Mouse (Mus musculus) heart, adult 11 months (tissue): ENCODE measurements around the gene Dyrk3.
"Not testable (repeated sequence)": the region's sequence is repeated elsewhere in the genome, so short reads cannot be mapped to it uniquely, and the experiment has no call there.

ENCODE experiments used
- DNase-seq: peaks from one replicate; pipeline ENCODE4 v3.0.0; 2022

The Dyrk3 gene

DNA sequence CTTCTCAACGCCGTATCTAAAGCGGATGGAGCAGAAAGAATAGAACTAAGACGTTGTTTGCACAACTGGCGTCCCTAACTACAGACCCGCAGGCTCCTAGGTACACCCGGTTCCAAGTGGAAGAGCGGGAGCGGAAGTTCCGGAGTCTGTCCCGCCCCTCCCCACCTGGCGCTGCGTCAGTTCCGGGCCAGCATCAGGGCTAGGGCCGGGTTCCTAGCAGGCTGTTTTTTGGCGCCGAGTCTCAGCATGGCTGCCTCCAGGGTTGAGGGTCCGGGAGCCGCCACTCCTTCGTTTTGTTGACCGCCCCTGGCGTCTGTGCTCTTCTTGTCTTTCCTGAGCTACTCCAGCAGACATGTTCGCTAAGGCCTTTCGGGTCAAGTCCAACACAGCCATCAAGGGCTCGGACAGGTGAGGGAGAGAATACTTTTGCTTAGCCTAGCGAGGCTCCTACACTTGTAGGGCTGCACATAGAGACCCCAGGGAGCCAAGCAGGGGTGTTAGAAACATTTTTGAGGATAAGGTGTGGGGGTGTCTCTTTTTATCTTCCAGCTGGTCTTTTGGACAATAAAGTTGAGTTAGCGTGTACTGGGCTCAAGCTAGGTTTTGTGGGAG is 15.0 kb upstream of the Dyrk3 start, which contains the start of gene Eif2d:
Gene Eif2d (plus strand): TSS at position 164 of the 612 bp plus-strand sequence.
- peak; percentile 99 for DNase-seq

GRCm38 (mm10) chr1:131149496-131149895 is 11.4 kb upstream of the Dyrk3 start:
- DNase-seq: no peak

DNA sequence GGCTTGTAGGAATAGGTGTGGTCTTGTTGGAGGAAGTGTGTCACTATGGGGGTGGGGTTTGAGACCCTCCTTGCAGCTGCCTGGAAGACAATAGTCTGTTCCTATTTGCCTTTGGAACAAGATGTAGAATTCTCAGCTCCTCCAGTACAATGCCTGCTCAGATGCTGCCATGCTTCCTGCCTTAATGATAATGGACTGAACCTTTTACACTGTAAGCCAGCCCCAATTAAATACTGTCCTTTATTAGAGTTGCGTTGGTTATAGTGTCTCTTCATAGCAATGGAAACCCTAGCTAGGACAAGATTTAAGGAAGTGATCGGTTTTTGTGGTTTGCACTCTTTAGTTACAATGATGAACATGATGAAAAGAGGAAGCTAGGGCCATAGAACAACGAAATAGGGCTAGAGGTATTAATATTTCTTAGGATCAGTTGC is 8.1 kb upstream of the Dyrk3 start:
- no peak for DNase-seq

- not testable (repeated sequence) for DNase-seq
Observed at GRCm38 (mm10) chr1:131145222-131145621, 7.1 kb upstream of the Dyrk3 start.

- DNase-seq: no peak
Observed at GRCm38 (mm10) chr1:131142472-131142871, 4.3 kb upstream of the Dyrk3 start.

- no peak for DNase-seq
Observed at GRCm38 (mm10) chr1:131141449-131141848, 3.3 kb upstream of the Dyrk3 start.

GRCm38 (mm10) chr1:131139102-131140095 is 1.3 kb upstream of the Dyrk3 start:
- DNase-seq: no peak

DNA sequence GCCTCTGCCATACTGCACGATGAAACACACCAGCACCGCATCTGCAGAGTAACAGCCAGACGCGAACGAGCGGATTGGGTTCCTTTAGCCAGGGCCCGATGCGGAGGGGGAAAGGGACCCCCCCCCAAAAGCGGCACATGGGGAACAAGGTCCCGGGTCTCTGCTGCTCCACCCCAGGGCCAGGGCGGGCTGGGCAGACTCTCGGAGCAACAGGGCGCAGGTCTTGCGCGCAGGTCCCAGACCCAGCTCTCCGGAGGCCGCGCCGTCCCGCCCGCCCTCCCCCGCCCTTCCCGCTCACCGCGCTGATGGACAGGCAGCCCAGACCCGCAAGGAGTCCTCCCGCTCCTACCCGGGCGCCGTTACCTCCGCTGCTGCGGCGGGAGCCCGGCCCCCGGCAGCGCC is 422 bp downstream of the Dyrk3 start:
- no peak for DNase-seq

DNA sequence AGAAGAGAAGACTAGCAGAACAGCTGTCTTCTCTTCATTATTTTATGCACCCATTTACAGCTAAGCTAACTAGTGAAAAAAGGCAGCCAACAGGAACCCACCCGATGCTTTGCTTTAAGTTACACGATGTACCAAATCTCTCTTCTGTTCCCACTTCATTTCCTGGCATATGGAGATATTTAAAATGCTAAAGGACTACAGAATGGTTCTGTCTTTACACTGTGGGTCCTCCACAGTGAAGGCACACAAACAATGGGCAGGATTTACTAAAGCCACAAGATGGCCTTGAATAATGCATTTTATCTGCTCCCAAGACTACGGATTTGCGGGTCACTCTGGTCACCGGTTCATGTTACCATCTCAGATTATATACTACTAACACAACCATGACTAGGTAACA is 1.0 kb downstream of the Dyrk3 start:
- DNase-seq: no peak

DNA sequence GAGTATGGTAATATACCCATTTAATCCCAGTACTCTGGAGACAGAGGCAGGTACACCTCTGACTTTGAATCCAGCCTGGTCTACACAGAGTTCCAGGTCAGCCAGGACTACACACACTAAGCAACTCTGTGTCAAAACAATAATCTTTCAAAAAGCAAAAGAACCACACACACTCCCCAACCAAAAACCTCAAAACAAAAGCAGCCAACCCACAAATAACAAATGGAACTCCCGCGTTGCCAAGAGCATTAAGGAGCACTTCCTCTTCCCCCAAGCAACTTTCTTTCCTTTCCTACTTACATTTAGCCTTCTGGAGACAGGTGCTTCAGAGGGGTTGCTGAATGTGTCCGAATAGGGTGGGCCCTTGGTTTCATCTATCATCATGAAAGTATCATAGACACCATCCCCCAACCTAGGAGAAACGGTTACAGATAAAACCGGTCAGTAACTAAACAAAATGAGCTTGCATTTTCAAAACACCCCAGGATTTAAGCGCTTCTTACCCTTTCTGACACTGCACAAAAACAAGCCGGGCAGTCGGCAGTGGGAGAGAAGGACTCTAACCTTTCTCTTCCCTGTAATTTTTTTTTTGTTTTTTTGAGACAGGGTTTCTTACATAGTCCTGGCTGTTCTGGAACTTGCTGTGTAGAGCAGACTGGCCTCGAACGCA is 2.0 kb downstream of the Dyrk3 start:
- no peak for DNase-seq

DNA sequence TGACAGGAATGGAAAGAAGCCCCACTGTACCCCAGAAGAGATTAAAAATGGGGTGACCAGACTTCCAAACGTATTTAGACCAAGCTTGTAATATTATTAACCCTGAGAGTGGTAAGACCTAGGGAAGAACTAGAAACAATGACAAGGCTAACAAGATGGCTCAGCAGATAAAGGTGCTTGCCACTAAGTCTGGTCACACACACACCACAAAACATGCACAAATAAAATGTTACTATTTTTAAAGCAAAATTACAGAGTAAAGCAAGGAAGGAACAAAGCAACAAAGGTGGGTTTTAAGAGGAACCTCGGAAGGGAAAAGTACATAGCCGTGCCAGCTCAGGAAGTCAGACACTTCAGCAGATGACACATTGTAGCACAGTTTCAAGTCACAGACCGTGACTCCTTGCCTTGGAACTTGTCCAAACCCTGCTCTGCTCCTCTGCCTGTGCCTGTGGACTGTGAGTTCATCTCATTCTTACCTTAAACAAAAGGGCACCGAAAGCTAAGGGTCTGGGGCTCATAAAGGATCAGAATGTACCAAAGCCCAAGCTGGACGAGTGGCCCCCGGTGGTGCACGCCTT is 3.1 kb downstream of the Dyrk3 start:
- peak; percentile 89 for DNase-seq

- no peak for DNase-seq
Observed at GRCm38 (mm10) chr1:131134231-131134630, 3.9 kb downstream of the Dyrk3 start.

GRCm38 (mm10) chr1:131125987-131126744 is 12.0 kb downstream of the Dyrk3 start:
- peak; percentile 79 for DNase-seq

GRCm38 (mm10) chr1:131123522-131124265 is 14.4 kb downstream of the Dyrk3 start:
- peak; percentile 55 for DNase-seq

DNA sequence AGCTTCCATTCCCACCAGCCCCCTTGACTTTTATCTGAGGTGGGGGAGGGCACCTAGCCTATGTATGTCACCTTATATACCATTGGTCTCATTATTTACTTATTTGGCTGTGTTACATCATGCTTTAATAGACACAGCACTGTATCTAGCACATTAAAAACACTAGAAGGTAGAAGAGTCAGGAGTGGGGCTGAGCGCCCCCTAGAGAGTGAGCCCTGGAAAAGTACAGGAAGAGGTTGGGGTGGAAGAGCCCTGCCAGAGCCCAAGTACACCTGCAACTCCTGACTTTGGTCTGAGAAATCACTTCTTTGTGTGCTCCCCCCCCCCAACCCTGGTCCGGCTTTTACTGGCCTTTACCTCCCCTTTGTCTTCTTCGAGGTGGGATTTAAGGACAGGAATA is 16.2 kb downstream of the Dyrk3 start:
- no peak for DNase-seq

- DNase-seq: no peak
Observed at GRCm38 (mm10) chr1:131119026-131119425, 19.1 kb downstream of the Dyrk3 start.

DNA sequence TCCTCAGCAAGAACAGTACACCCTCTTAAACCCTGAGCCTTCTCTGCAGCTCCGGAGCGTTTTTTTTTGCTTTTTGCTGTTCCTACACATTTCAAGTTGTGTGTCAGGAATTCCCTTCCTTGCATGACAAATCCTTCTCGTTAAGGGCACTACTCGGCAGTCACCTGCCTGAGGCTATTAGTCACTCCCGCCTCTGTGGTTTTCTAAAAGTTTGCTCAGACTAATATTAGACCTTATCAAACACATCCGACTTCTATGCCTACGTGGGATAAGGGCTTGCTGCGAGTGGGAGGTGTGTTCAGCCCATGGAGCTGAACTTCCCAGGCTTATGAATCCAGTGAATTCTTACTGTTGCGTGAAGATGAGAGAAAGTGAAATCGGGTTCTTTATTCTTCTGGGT is 19.6 kb downstream of the Dyrk3 start:
- DNase-seq: no peak

DNA sequence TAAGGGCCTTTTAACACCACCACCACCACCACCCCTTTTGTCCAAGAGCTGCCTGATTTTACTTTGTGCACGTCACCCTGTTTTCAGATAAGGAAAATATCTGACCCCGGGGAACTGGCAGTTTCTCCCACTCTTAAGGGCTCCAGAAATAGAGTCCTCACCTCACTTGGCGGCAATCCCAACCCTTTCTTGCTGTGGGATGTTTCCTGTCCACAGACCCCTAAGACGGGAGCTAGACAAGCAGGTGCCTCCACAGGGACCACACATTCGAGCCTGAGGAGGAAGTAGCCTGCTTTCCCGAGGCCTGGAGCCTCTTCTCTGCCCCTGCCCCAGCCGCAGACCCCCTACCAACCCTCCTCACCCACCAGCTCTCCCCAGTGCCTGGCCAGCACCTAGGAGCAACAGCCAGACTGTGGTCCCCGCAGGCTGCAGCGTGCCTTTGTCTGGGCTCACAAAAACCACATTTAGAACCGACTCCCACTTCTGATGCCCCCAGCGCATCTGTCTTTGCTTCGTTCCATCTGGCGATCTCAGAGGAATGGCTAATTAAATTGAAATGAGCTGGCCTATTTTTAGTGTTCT is 21.6 kb downstream of the Dyrk3 start:
- DNase-seq: peak; percentile 95

GRCm38 (mm10) chr1:131115932-131116331 is 22.2 kb downstream of the Dyrk3 start:
- DNase-seq: no peak

DNA sequence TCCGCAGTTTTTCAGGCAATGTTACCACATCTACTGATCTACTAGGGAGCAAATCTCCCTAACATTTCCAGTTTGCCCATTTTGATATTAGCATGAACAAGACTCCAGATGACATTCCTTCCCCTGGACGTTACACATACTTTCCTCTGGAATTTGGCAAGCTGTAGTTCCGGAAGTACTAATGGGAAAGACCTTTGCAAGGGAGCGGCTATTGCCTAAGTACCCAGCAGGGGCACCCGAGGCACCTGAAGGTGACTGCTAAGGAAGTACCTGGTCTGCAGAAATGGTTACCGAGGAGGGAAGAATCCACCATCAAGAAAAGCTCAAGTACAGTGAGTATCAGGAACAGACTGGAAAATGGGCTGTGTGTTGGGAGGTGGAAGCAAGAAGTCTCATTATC is 25.6 kb downstream of the Dyrk3 start:
- DNase-seq: peak; percentile 95

GRCm38 (mm10) chr1:131110525-131111106 is 27.5 kb downstream of the Dyrk3 start:
- DNase-seq: peak; percentile 97
